Mouse (Mus musculus): Measurements from ENCODE around the gene Zfp451. TPM values are rescaled to one million over a fixed set of nuclear protein-coding genes. Genes with fewer than 3 reads are reported as not detected.
A peak's percentile ranks its signal among the peaks of the same experiment; 100 is the strongest.
"Not testable (repeated sequence)": the region's sequence is repeated elsewhere in the genome, so short reads cannot be mapped to it uniquely, and the experiment has no call there.

Gene Zfp451
- polyA plus RNA-seq, 1 experiment from 2014 or later: 26.7 TPM

GRCm38 (mm10) chr1:33756258-33757032 is 58.0 kb downstream of the Zfp451 start:
- Histone ChIP-seq H3K27me3 (no peaks in the 10 kb centered on the region), H3K4me1 (peaks cover 38% of the 10 kb centered on the region), H3K4me2 (peak overlapping the region; percentile 95), H3K9ac (peak overlapping the region; percentile 70), H3K27ac (peak overlapping the region; percentile 86), H3K36me3 (peaks cover 16% of the 10 kb centered on the region), H3K9me3 (replicated peaks) (no peaks in the 10 kb centered on the region), H3K4me3 (replicated peaks) (peak overlapping the region; percentile 76)
- 15% methylated on average over 18 of the region's 18 CpGs for WGBS
- peak; percentile 16; the same call in 1 of the 2 replicates for ATAC-seq (replicated peaks; ENCODE audit: low FRiP score)

- WGBS: 69% methylated on average over 7 of the region's 7 CpGs
- Histone ChIP-seq H3K4me3 (replicated peaks) (peak overlapping the region; percentile 76), H3K9ac (peak overlapping the region; percentile 70; the same call in 1 of the 2 replicates), H3K9me3 (replicated peaks) (no peaks in the 10 kb centered on the region), H3K27me3 (no peaks in the 10 kb centered on the region), H3K4me2 (peak overlapping the region; percentile 95), H3K27ac (peak overlapping the region; percentile 86), H3K4me1 (peaks cover 38% of the 10 kb centered on the region), H3K36me3 (peaks cover 16% of the 10 kb centered on the region)
- no peak for ATAC-seq (replicated peaks; ENCODE audit: low FRiP score)
These were observed 58.6 kb downstream of the Zfp451 start for GRCm38 (mm10) chr1:33755799-33756198.

- no peak overlapping the region for H3K4me3 ChIP-seq (replicated peaks)
- ATAC-seq (replicated peaks; ENCODE audit: low FRiP score): peak; percentile 38
- no peaks in the 10 kb centered on the region for H3K27me3 ChIP-seq
- 66% methylated on average over 21 of the region's 21 CpGs for WGBS
- peak overlapping the region; percentile 95 for H3K4me2 ChIP-seq
- H3K4me1 ChIP-seq: peaks cover 38% of the 10 kb centered on the region
- H3K9ac ChIP-seq: no peak overlapping the region
- H3K27ac ChIP-seq: peak overlapping the region; percentile 86
- peaks cover 10% of the 10 kb centered on the region for H3K36me3 ChIP-seq
- no peaks in the 10 kb centered on the region for H3K9me3 ChIP-seq (replicated peaks)
These were observed 59.2 kb downstream of the Zfp451 start for GRCm38 (mm10) chr1:33754965-33755735.

GRCm38 (mm10) chr1:33754089-33754488 is 60.3 kb downstream of the Zfp451 start:
- whole genome bisulfite sequencing: 69% methylated on average over 17 of the region's 17 CpGs
- peaks cover 11% of the 10 kb centered on the region for H3K36me3 ChIP-seq
- H3K4me2 ChIP-seq: peak overlapping the region; percentile 95
- no peaks in the 10 kb centered on the region for H3K27me3 ChIP-seq
- H3K4me1 ChIP-seq: peaks cover 38% of the 10 kb centered on the region
- no peaks in the 10 kb centered on the region for H3K9me3 ChIP-seq (replicated peaks)
- H3K27ac ChIP-seq: peak overlapping the region; percentile 86
- no peak overlapping the region for H3K9ac ChIP-seq
- H3K4me3 ChIP-seq (replicated peaks): no peak overlapping the region
- ATAC-seq (replicated peaks; ENCODE audit: low FRiP score): 0 out of 2 replicates have a peak, but pooled peaks have one; percentile 14

GRCm38 (mm10) chr1:33751283-33751682 is 63.1 kb downstream of the Zfp451 start:
- no peaks in the 10 kb centered on the region for H3K9me3 ChIP-seq (replicated peaks)
- no peaks in the 10 kb centered on the region for H3K27me3 ChIP-seq
- no peak overlapping the region for H3K9ac ChIP-seq
- peaks cover 31% of the 10 kb centered on the region for H3K36me3 ChIP-seq
- no peak overlapping the region for H3K4me2 ChIP-seq
- peaks cover 22% of the 10 kb centered on the region for H3K4me1 ChIP-seq
- H3K27ac ChIP-seq: no peak overlapping the region
- ATAC-seq (replicated peaks; ENCODE audit: low FRiP score): no peak
- WGBS: 89% methylated on average over 10 of the region's 10 CpGs
- H3K4me3 ChIP-seq (replicated peaks): no peak overlapping the region

GRCm38 (mm10) chr1:33749709-33750108 is 64.7 kb downstream of the Zfp451 start:
- not testable (repeated sequence) for H3K27me3 ChIP-seq; H3K4me2 ChIP-seq; H3K4me1 ChIP-seq; H3K4me3 ChIP-seq (replicated peaks); H3K27ac ChIP-seq; ATAC-seq (replicated peaks; ENCODE audit: low FRiP score); H3K9me3 ChIP-seq (replicated peaks); H3K9ac ChIP-seq
- H3K36me3 ChIP-seq: peaks cover 44% of the 10 kb centered on the region
- WGBS: 95% methylated on average over 3 of the region's 4 CpGs

- Histone ChIP-seq H3K4me1 (peaks cover 3% of the 10 kb centered on the region), H3K36me3 (peaks cover 49% of the 10 kb centered on the region), H3K27me3 (no peaks in the 10 kb centered on the region), H3K9me3 (replicated peaks) (no peaks in the 10 kb centered on the region), H3K9ac (no peak overlapping the region), H3K4me2 (no peak overlapping the region), H3K27ac (no peak overlapping the region), H3K4me3 (replicated peaks) (no peak overlapping the region)
- 96% methylated on average over 11 of the region's 11 CpGs for WGBS
- ATAC-seq (replicated peaks; ENCODE audit: low FRiP score): no peak
These were observed 65.3 kb downstream of the Zfp451 start for GRCm38 (mm10) chr1:33749109-33749508.

- no peak for ATAC-seq (replicated peaks; ENCODE audit: low FRiP score)
- 82% methylated on average over 4 of the region's 4 CpGs for WGBS
- H3K4me3 ChIP-seq (replicated peaks): no peak overlapping the region
- no peaks in the 10 kb centered on the region for H3K4me1 ChIP-seq
- H3K27me3 ChIP-seq: no peaks in the 10 kb centered on the region
- H3K4me2 ChIP-seq: no peak overlapping the region
- H3K27ac ChIP-seq: no peak overlapping the region
- no peaks in the 10 kb centered on the region for H3K9me3 ChIP-seq (replicated peaks)
- peaks cover 43% of the 10 kb centered on the region for H3K36me3 ChIP-seq
- H3K9ac ChIP-seq: no peak overlapping the region
These were observed 68.5 kb downstream of the Zfp451 start for GRCm38 (mm10) chr1:33745901-33746300.

- H3K27me3 ChIP-seq; H3K9ac ChIP-seq; H3K27ac ChIP-seq; H3K4me3 ChIP-seq (replicated peaks); H3K9me3 ChIP-seq (replicated peaks); ATAC-seq (replicated peaks; ENCODE audit: low FRiP score); H3K4me1 ChIP-seq; H3K4me2 ChIP-seq: not testable (repeated sequence)
- WGBS: 94% methylated on average over 9 of the region's 9 CpGs
- H3K36me3 ChIP-seq: peaks cover 49% of the 10 kb centered on the region
These were observed 69.6 kb downstream of the Zfp451 start for GRCm38 (mm10) chr1:33744815-33745214.

- Histone ChIP-seq H3K27me3 (no peaks in the 10 kb centered on the region), H3K36me3 (peaks cover 57% of the 10 kb centered on the region), H3K27ac (no peak overlapping the region), H3K9me3 (replicated peaks) (no peaks in the 10 kb centered on the region), H3K9ac (no peak overlapping the region), H3K4me3 (replicated peaks) (no peak overlapping the region), H3K4me2 (no peak overlapping the region), H3K4me1 (no peaks in the 10 kb centered on the region)
- 25% methylated on average over 8 of the region's 8 CpGs for WGBS
- ATAC-seq (replicated peaks; ENCODE audit: low FRiP score): 0 out of 2 replicates have a peak, but pooled peaks have one; percentile 31
These were observed 71.5 kb downstream of the Zfp451 start for GRCm38 (mm10) chr1:33742903-33743302.

- no peak overlapping the region for H3K4me2 ChIP-seq
- peak; percentile 80 for ATAC-seq (replicated peaks; ENCODE audit: low FRiP score)
- no peak overlapping the region for H3K9ac ChIP-seq
- H3K9me3 ChIP-seq (replicated peaks): no peaks in the 10 kb centered on the region
- H3K36me3 ChIP-seq: peaks cover 61% of the 10 kb centered on the region
- no peak overlapping the region for H3K27ac ChIP-seq
- H3K4me3 ChIP-seq (replicated peaks): no peak overlapping the region
- no peaks in the 10 kb centered on the region for H3K27me3 ChIP-seq
- 27% methylated on average over 12 of the region's 12 CpGs for WGBS
- no peaks in the 10 kb centered on the region for H3K4me1 ChIP-seq
These were observed 75.1 kb downstream of the Zfp451 start for GRCm38 (mm10) chr1:33739302-33739701.

- peaks cover 63% of the 10 kb centered on the region for H3K36me3 ChIP-seq
- no peak for ATAC-seq (replicated peaks; ENCODE audit: low FRiP score)
- 87% methylated on average over 11 of the region's 11 CpGs for WGBS
These were observed 75.6 kb downstream of the Zfp451 start for GRCm38 (mm10) chr1:33738681-33739278.

More at GRCm38 (mm10) chr1:33738681-33739278, 75.6 kb downstream of the Zfp451 start:
- Histone ChIP-seq H3K9me3 (replicated peaks) (no peaks in the 10 kb centered on the region), H3K27ac (no peak overlapping the region), H3K4me3 (replicated peaks) (no peak overlapping the region), H3K4me1 (no peaks in the 10 kb centered on the region), H3K9ac (no peak overlapping the region), H3K27me3 (no peaks in the 10 kb centered on the region), H3K4me2 (no peak overlapping the region)

Data from kidney, embryonic 15.5 days (tissue).